Mouse (Mus musculus): Measurements from ENCODE around the gene Cep162.

Gene Cep162

DNA sequence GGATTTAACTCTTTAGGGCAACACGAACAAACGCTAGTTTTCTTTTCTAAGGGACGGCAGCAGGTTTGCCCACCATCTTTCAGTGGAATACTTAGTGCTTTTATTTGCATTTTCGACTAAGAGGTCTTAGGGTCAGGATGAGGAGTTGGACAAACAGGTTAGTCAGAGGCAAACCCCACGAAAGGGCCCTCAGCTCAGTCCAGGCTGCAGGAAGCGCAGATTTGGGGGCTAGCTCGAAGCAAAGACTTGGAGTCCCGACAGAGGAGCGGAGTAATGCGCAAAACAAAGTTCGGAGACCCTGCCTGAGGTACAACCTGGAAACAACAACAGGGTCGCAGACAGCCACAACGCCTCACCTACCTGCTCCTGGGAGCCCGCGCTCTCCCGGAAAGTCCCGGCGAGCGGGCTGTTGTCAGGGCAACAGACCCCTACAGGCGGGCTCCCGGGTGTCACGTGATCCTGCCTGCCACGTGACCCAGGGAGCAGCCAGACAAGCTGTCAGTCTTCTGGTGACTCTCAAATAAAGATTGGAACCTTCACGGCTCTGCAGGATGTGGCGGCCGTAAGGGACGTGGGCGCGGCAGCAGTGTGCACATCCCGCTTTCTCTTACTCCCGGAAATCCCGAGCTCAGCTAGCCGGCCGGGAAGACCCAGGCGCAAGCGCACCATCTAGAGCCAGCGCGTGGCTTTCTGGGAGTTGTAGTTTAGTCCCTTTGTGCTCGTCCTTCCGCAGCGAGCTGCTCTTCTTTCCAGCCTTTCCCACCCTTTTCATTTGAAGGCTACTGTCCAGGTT is at the start of gene Cep162:
Cep162 (minus strand) TSS at position 634 of the 793 bp plus-strand sequence.
- peak; percentile 90 to 98 for DNase-seq (ENCODE audit: inconsistent age in 2 of 2, low spot score in 1 of 2)

DNA sequence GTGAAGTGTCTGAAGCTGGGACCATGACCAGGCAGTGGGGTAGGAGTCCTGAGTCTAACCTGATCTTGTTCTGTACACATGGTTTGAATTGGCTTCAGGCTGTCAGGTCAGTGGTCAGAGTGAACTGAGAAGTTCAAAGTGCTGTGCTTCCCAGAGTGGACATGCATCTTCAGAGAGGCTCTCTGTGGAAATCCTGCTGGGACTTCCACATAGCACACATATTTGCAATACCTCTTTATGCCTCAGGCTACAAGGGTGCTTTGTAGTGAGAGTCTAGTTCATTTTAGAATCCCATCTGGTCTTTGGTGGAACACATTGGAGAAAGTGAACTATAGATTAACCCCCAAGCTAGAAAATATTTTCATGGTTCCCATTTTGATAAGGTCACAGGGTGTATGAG is 47.9 kb upstream of the Cep162 start:
- no peak for DNase-seq (ENCODE audit: inconsistent age in 2 of 2, low spot score in 1 of 2)

DNA sequence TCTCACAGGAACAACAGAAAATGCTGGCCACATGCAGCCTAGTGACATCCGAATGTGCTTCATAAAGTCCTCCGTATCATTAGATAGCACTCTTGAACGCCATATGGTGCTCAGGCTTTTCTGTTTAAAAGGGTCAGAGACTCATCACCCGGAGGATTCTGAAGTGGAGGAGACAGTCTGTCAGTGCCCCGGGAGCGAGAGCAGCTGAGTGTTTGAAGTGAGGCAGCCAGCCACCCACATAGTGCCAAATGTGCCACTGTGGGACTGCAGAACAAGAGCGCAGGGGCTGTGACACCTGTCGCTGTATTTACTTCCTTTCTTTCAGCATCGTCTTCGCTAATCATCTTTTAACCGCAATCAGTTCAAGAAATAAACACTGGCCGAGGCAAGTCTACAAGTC is 43.6 kb upstream of the Cep162 start:
- DNase-seq (ENCODE audit: inconsistent age in 2 of 2, low spot score in 1 of 2), result no peak

DNA sequence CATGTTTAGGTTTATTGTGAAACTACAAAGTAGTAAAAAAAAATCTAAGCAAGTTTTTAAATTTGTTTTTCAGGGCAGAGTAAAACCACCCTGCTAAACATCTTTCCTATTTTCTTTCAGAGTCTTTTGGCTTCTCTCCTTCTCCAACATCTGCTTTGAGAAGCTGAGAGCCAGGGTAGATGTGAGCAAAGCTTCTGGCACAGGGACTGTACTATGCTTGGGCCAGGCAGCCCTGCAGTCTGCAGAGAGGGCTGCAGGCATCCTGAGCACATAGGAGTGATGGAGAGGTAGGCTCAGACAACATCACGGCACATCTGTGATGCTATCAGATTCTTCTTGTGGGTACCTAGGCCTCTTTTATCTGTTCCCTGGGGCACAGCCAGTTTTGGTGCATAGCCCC is 42.2 kb upstream of the Cep162 start:
- no peak for DNase-seq (ENCODE audit: inconsistent age in 2 of 2, low spot score in 1 of 2)

DNA sequence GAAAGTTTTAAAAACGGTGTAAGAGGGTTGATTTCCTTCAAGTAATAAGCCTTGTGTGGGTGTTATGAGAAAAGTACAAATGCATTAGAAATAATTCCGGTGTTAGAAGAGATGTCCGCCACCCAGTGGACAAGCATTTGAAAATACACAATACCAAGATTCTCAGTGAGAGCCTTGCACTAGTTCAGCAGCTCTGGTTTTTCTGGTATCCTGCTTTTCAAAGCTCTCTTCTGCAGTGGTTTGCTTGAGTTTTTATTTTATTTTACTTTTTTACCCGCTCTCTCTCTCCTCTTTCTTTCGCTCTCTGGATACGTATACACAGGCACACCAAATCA is 327 bp upstream of the Cep162 start:
- no peak for DNase-seq (ENCODE audit: inconsistent age in 2 of 2, low spot score in 1 of 2)

DNA sequence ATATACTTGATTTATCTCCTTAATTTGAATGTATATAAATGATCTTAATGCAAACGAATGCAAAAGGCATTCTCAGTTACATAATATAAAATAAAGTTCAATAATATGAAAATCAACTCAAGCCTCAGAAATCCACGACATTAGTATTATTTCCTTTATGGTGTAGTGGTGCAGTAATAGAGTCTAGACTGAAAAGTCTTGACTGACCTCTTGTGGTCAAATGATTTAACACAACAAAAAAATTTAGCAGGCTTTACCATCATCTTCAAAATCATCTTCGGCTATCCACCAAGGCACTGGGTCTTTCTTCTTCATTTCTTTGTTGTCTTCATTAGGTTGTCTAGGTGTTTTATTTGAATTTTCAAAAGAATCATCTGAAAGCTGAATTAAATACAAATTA is 7.2 kb downstream of the Cep162 start:
- DNase-seq (ENCODE audit: inconsistent age in 2 of 2, low spot score in 1 of 2), result peak in 1 of 2 experiments; percentile 48

DNA sequence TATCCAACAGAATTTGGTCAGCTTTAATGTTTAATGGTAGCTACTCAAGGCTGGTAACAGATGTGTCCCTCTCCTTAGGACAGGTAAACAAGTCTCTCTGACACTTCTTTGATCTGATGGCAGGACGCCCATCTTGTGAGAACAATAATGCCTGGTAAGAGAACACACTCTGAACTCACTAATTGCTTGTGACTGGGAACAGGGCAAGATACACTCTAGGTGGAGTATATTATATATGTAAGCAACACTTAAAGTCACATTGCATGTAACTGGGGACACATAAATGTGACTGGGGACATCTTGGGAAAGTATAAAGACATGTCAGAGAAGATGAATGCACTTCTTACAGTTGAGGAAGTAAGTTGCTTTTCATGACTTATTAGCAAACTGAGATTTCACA is 7.7 kb downstream of the Cep162 start:
- no peak for DNase-seq (ENCODE audit: inconsistent age in 2 of 2, low spot score in 1 of 2)

DNA sequence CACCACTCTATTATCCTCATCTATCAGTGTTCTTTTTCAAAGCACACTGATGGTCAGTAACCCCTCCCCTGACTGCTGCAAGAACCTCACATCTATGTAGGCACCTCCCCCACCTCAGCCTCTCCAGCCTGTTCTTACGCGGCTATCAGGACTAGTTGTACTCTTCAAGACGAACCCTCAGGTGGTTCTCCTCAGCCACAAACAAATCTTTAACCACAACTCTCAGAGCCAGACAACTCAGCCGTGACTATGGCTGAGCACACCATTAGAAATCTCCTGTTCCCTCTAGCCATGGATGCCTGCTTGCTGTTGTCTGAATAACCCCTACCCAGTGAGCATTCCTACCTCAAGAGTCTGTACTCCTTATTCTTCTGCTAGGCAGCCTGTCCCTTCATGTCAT is 42.1 kb downstream of the Cep162 start:
- no peak for DNase-seq (ENCODE audit: inconsistent age in 2 of 2, low spot score in 1 of 2)

DNA sequence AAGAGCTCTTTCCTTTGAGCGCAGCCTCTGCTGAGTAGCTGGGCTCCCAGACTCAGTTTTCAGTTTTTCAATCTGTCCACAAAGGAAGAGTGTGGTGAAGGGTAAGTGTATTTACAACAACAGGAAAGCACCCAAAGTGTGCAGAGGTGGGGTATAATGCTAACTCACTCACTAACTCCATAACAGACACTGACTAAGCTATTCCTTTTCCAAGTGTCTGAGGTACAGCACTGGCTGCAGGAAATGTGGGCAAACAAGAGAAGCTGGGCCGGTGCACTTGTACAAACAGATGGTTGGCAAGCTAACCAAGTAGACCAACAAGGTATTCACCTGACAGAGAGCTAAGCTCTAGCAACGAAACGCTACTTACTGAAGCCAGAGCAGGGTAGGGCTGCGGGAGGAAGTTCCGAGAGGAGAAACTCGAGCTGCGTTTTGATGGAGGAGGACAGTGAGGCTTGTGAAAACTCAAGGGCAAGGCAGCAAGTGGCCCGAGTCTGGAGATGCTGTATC is 44.5 kb downstream of the Cep162 start:
- no peak for DNase-seq (ENCODE audit: inconsistent age in 2 of 2, low spot score in 1 of 2)

DNA sequence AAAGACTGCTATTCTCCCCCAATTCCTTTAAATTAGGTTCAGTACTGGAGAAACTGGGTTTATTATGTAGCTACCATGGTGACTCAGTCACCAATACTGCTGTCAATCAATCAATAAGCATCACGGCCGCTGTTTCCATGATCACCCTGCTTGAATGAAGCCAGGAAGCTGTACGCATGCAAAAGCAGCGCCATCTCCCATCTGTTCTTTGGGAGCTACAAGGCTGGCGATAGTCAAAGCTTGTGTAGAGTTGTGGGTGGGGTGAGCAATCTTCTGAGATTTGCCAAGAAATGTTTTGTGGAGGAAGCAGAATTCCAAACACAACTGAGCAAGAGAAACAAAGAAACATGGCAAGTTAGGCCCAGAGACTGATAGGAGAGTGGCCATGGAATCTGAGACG is 52.9 kb downstream of the Cep162 start:
- no peak for DNase-seq (ENCODE audit: inconsistent age in 2 of 2, low spot score in 1 of 2)

DNA sequence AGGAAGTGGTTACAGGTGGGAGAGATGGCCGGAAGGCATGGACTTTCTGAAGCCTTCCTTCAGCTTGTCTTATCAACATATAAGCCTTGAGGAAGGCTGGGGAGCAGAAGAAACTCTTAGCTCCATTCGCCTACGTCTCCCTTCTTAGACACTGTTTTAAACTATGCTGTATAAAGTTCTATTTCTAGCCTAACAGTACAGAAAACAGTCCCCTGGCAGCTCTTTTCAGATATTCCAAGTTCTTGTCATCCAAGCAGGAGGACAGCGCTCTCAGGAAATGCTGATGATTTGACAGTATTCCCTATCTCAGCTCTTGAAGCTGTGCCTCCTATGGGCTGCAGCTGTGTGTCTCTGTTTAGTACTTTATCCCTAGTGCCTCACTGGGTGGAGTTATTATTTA is 54.4 kb downstream of the Cep162 start:
- DNase-seq (ENCODE audit: inconsistent age in 2 of 2, low spot score in 1 of 2), result no peak

DNA sequence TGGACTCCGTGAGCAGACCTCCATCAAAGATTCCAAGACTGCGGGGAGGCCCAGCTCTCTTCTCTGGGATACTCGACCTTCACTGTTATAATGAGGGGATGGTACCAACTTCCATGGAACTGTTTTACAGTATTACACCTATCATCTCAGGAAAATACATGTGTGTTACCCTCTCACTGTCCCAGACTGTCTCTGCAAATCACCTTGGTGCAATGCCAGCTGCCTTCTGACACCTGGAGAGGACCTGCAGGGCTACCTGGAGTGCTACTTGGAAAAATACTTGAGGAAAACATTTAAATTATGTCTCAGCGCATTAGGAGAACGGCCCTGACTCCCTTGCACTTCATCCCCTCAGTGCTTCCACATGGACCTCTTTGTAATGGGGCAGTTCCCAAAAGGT is 54.9 kb downstream of the Cep162 start:
- no peak for DNase-seq (ENCODE audit: inconsistent age in 2 of 2, low spot score in 1 of 2)

DNA sequence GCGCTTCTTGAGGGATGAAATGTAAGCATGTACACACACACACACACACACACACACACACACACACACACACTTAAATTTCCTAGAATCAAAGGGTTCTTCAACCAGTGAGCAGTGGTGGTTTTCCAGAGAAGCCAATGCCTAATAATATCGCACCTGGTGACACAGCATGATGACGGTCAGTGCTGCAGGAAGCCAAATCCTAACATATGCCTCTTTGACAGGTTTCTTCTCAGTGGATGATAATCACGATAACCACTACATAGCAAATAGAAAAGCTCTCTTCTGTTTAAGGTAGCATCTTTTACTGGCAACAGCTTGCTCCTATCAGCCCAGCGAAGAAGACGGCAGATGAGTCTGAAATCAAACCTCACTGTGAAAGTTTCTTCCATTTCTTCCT is 57.3 kb downstream of the Cep162 start:
- no peak for DNase-seq (ENCODE audit: inconsistent age in 2 of 2, low spot score in 1 of 2)

DNA sequence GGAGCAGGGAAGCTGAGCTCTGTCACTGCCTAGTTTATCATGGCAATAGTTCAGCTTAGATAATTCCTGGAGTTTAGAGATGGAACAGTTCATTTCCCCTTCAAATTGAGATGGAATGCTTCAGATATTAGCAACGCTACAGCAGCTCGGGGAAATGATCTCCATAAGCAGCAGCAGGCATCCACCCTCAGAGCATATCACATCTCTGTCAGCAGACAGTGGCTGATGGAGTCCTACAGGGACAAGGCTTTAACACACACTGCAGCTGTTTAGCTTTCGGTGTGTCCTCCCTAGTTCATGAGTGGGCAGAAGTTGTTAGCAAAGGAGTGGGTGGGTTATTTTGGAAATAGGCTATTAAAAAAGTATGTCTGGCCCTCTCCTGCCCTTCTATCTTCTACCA is 58.1 kb downstream of the Cep162 start:
- DNase-seq (ENCODE audit: inconsistent age in 2 of 2, low spot score in 1 of 2), result peak in 1 of 2 experiments; percentile 15

DNA sequence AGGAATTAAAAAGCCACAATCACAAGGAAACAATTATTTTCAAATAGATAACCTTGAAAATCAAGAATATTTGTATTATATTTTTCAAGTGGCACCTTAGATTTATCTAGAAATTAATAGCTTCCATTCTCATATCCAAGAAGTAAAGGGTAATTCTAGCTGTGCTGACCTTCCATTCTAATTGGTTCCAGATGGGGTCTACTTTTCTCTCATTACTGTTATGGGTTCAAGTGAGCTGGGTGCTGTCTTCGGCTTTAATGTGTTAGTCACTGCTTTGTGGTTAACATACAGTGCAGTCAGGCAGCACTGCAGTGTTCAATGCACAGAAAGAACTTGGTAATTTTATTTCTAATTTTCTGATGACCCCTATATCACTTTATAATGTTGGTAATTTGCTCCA is 61.6 kb downstream of the Cep162 start:
- DNase-seq (ENCODE audit: inconsistent age in 2 of 2, low spot score in 1 of 2), result no peak

DNA sequence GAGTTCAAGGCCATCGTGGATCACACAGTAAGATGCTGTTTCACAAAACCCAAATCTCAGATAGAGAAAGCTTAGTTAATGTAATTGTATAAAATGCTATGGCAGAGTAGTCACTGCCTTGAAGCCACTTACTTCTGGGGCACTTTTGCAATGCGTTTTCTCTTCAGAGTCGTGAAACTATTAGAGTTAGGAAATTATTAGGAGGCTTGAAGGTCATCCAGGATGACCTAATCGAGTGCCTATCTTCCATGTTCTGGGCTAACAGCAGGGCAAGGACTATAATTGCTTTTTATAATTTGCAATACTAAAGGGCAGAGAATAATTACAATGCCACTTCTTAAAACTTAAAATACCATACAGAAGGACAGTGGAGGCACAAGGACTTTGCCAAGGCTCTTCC is 68.0 kb downstream of the Cep162 start:
- DNase-seq (ENCODE audit: inconsistent age in 2 of 2, low spot score in 1 of 2), result peak in 1 of 2 experiments; percentile 66

DNA sequence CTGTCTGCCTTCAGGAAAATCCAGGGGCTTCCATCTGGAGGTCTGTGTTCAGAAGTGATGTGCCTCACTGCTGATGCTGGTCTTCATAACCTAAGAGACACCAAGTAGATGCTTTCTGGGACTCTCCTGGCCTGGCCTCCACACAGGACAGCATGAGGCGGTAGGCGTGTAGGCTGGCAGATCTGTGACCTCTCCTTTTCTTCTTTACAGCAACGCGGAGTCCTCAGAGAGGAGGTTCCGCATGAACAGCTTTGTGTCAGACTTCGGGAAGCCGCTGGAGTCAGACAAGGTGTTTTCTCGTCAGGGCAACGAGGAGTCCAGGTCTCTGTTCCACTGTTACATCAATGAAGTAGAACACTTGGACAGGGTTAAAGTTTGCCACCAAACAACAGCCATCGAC is 73.1 kb downstream of the Cep162 start:
- no peak for DNase-seq (ENCODE audit: inconsistent age in 2 of 2, low spot score in 1 of 2)

DNA sequence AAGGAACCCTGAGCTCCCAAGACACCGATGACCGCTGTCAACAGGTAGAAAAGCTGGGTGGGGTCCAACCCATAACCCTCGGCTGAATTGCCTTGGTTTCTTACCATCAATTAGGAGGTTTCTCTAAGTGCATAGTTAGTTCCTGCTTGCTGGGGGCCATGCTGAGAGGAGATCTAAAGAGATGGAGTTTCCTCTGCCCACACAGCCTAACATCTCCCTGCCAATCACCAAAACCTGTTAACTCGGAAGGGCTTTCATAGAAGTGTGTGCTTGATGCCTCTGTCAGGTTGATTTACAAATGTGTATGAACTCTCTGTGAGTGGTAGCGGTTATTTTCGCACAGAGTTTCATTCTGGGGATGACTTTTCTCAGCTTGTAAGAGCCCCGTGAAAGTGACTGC is 76.8 kb downstream of the Cep162 start:
- no peak for DNase-seq (ENCODE audit: inconsistent age in 2 of 2, low spot score in 1 of 2)

DNA sequence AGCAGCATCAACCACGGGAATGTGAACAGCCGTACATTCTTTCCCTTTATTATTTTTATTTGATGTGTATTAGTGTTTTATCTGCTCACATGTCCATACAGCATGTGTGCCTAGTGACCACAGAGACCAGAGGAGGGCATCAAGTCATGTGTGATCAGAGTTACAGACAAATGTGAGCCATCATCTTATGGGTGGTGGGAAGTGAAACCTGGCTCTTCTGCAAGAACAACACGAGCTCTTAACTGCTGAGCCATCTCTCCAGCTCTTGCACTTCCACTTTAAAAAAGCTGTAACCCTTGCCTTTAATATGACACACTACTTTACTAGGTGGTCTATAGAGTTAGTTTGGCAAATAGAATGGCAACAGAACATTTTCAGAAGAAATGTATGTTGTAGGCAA is 83.8 kb downstream of the Cep162 start:
- no peak for DNase-seq (ENCODE audit: inconsistent age in 2 of 2, low spot score in 1 of 2)

DNA sequence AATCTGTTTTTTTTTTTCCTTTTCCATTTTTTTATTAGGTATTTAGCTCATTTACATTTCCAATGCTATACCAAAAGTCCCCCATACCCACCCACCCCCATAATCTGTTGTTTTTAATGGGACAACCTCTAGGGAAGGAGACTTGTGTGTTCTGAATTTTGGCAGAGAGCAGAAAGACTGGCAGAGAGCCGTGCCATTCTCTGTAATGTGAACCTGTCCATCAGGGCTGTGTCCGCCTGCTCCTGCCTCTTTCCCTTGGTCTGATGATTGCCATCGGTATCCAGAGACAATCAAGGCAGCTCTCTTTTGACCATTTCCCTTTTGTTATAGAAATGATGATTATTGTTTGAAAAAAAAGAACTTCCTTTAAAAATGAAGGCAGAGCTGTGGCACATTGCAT is 84.4 kb downstream of the Cep162 start:
- no peak for DNase-seq (ENCODE audit: inconsistent age in 2 of 2, low spot score in 1 of 2)

DNA sequence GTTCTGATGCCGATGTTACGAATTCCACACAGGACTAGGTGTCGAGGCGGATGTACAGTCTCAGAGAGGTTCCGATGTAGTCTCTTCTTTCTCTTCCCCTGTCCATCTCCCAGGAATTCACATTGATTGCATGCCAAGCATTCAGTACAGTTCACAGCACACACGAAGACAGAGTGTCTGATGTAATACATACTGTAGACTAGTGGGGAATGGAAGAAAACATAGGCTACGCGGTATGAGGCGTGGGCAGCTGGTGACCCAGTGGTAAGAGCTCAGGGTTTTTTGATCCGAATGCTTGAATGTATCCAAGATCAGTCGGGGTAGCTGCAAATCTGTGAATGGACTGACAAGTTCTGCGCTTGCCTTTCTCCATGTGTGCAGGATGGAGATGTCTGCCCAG is 86.2 kb downstream of the Cep162 start:
- DNase-seq (ENCODE audit: inconsistent age in 2 of 2, low spot score in 1 of 2), result no peak

DNA sequence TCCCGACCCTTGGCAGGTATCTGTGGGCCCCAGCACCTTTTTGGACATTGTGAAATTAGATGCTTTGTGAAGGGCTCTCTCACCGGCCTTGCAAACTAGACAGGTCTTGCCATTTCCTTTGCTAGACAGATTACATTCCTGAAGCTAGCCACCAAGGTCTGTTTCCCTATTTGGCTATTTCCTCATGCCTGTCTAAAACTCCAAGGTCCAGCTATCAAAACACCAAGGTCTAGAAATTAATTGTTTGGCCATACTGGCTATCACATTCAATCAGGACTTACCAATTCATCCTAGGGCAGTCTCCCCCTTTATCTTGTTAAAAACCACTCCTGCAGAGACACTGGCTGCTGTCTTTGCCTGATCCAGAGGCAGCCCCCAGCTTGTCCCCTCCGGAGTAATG is 87.3 kb downstream of the Cep162 start:
- DNase-seq (ENCODE audit: inconsistent age in 2 of 2, low spot score in 1 of 2), result peak; percentile 41 to 86
